29 mouse cellular contexts compared by ENCODE assay signal in genomic region chr4:136713431-136713830, GRCm38 (mm10).
DNase-seq lines count a peak whose midpoint lies in the region; ATAC-seq and TF ChIP-seq lines count a peak whose summit lies in the region.
"Had no signal": no experiment of that assay in that cellular context is flagged by ENCODE, and none has a peak within 500 bp of the region (broad histone marks: within the 10 kb centered on the region; RNA-seq: fewer than 3 reads in every experiment).

No protein-coding gene starts in this region.

- no peak overlapping the region for H3K4me2 ChIP-seq in lung, embryonic 14.5 days
- H3K4me2 ChIP-seq in myocyte (ENCODE audit: low read depth), result no peak overlapping the region
- H3K4me2 ChIP-seq in hindbrain, embryonic 11.5 days (replicated peaks; ENCODE audit: low read depth, low read length), result no peak overlapping the region
- H3K4me2 ChIP-seq: embryonic facial prominence, embryonic 15.5 days; forebrain, embryonic 12.5 days; heart, embryonic 15.5 days; hindbrain, embryonic 13.5 days; limb, embryonic 12.5 days; neural tube, embryonic 15.5 days had no signal

- no peaks in the 10 kb centered on the region for H3K79me2 ChIP-seq in myocyte (ENCODE audit: control insufficient read depth, insufficient read depth)

- H3K27ac ChIP-seq in lung, embryonic 14.5 days (ENCODE audit: low read depth), result no peak overlapping the region
- no peak overlapping the region for H3K27ac ChIP-seq in hindbrain, embryonic 11.5 days (ENCODE audit: low read depth, low read length)
- H3K27ac ChIP-seq: embryonic facial prominence, embryonic 10.5 days; embryonic facial prominence, embryonic 15.5 days; forebrain, embryonic 12.5 days; heart, embryonic 10.5 days; heart, embryonic 15.5 days; hindbrain, embryonic 13.5 days; limb, embryonic 12.5 days; macrophage; neural tube, embryonic 15.5 days had no signal

- no peaks in the 10 kb centered on the region for H3K27me3 ChIP-seq in lung, embryonic 14.5 days (ENCODE audit: insufficient read depth, low read length)
- no peaks in the 10 kb centered on the region for H3K27me3 ChIP-seq in myocyte (ENCODE audit: control insufficient read depth, insufficient read depth, insufficient read length)
- H3K27me3 ChIP-seq in hindbrain, embryonic 11.5 days (ENCODE audit: control insufficient read depth, insufficient read depth, low read length), result no peaks in the 10 kb centered on the region
- H3K27me3 ChIP-seq: embryonic facial prominence, embryonic 15.5 days; forebrain, embryonic 12.5 days; hindbrain, embryonic 13.5 days; limb, embryonic 12.5 days; neural tube, embryonic 15.5 days had no signal

- ATAC-seq in lung, embryonic 14.5 days (ENCODE audit: insufficient read depth), result 0 out of 2 replicates have a peak, but pooled peaks have one; percentile 9
- ATAC-seq in hindbrain, embryonic 11.5 days (ENCODE audit: low FRiP score), result no peak
- ATAC-seq: CD4-positive, CD25-positive, alpha-beta regulatory T cell, adult 4 months; intestine, embryonic 16.5 days had no signal

- H3K4me1 ChIP-seq in lung, embryonic 14.5 days (ENCODE audit: insufficient read depth), result peaks cover 6% of the 10 kb centered on the region; the same call in 1 of the 2 replicates
- H3K4me1 ChIP-seq in hindbrain, embryonic 11.5 days (replicated peaks; ENCODE audit: control insufficient read depth, insufficient read depth, low read length), result no peaks in the 10 kb centered on the region

- no peaks in the 10 kb centered on the region for H3K36me3 ChIP-seq in lung, embryonic 14.5 days (ENCODE audit: insufficient read depth)
- H3K36me3 ChIP-seq in myocyte (ENCODE audit: control insufficient read depth, insufficient read depth), result no peaks in the 10 kb centered on the region
- H3K36me3 ChIP-seq in hindbrain, embryonic 11.5 days (ENCODE audit: control insufficient read depth, insufficient read depth, low read length), result no peaks in the 10 kb centered on the region
- H3K36me3 ChIP-seq: embryonic facial prominence, embryonic 15.5 days; forebrain, embryonic 12.5 days; heart, embryonic 10.5 days; heart, embryonic 15.5 days; hindbrain, embryonic 13.5 days; limb, embryonic 12.5 days; neural tube, embryonic 15.5 days had no signal

- TF ChIP-seq CTCF in lung, embryonic 14.5 days (IDR thresholded peaks at IDR 0.05; ENCODE audit: low read depth), result no peak

- H3K9ac ChIP-seq in lung, embryonic 14.5 days, result no peak overlapping the region
- no peak overlapping the region for H3K9ac ChIP-seq in hindbrain, embryonic 11.5 days (ENCODE audit: low read depth, low read length)
- H3K9ac ChIP-seq: embryonic facial prominence, embryonic 15.5 days; forebrain, embryonic 12.5 days; heart, embryonic 15.5 days; hindbrain, embryonic 13.5 days; limb, embryonic 12.5 days; neural tube, embryonic 15.5 days had no signal

- no peaks in the 10 kb centered on the region for H3K9me3 ChIP-seq in lung, embryonic 14.5 days (ENCODE audit: low read depth, low read length)
- H3K9me3 ChIP-seq in hindbrain, embryonic 11.5 days (ENCODE audit: control insufficient read depth, low read length), result no peaks in the 10 kb centered on the region
- H3K9me3 ChIP-seq: embryonic facial prominence, embryonic 10.5 days; embryonic facial prominence, embryonic 15.5 days; forebrain, embryonic 12.5 days; heart, embryonic 10.5 days; heart, embryonic 15.5 days; hindbrain, embryonic 13.5 days; limb, embryonic 12.5 days; neural tube, embryonic 15.5 days had no signal

- H3ac ChIP-seq in myocyte (ENCODE audit: control insufficient read depth, insufficient read length), result no peak overlapping the region

- DNase-seq in lung, embryonic 14.5 days, result no peak
- no peak for DNase-seq in lung, adult 18-20 months
- DNase-seq in thymus, postnatal 25 days, result peak; percentile 12
- DNase-seq in hindbrain, embryonic 11.5 days (ENCODE audit: low spot score), result no peak
- DNase-seq in heart, adult 11 months, result no peak
- no peak for DNase-seq in urinary bladder, adult 2 months (ENCODE audit: low spot score)
- DNase-seq: adrenal gland, adult 8-10 months; cerebellum, adult 2 months; cerebellum, postnatal 14 days; gastrocnemius, postnatal 10 days; heart, postnatal 36 days; kidney, adult 9 months; kidney, postnatal 10 days; lung, postnatal 10 days; midbrain, embryonic 14.5 days; right cerebral cortex, adult 18-20 months; spleen, adult 18-20 months had no signal

- no peak for TF ChIP-seq POLR2A in myocyte (IDR thresholded peaks at IDR 0.05; ENCODE audit: insufficient read length, low read depth)

- H3K4me3 ChIP-seq in lung, embryonic 14.5 days (ENCODE audit: low read depth, low read length), result no peak overlapping the region
- H3K4me3 ChIP-seq in myocyte, result no peak overlapping the region
- no peak overlapping the region for H3K4me3 ChIP-seq in hindbrain, embryonic 11.5 days (ENCODE audit: low read depth, low read length)
- H3K4me3 ChIP-seq: embryonic facial prominence, embryonic 10.5 days; embryonic facial prominence, embryonic 15.5 days; forebrain, embryonic 12.5 days; heart, embryonic 10.5 days; heart, embryonic 15.5 days; hindbrain, embryonic 13.5 days; limb, embryonic 12.5 days; neural tube, embryonic 15.5 days had no signal

- WGBS in lung, embryonic 14.5 days, result 72% methylated on average over 3 of the region's 3 CpGs
- 71% methylated on average over 3 of the region's 3 CpGs for WGBS in hindbrain, embryonic 11.5 days

TF ChIP-seq in myocyte, 11 proteins besides CTCF, POLR2A, EP300 and RAD21:
- TF ChIP-seq CEBPB (IDR thresholded peaks at IDR 0.05; ENCODE audit: insufficient read depth, poor library complexity, severe bottlenecking) (no peak), TCF12 (IDR thresholded peaks at IDR 0.05; ENCODE audit: insufficient read depth, poor library complexity, severe bottlenecking) (peak; percentile 69), MYOG (IDR thresholded peaks at IDR 0.05; ENCODE audit: control insufficient read depth in 1 of 3, insufficient read depth in 1 of 3, insufficient read length in 2 of 3, low read depth in 2 of 3) (peak in 2 of 3 experiments; percentile 74 to 89), MAX (IDR thresholded peaks at IDR 0.05; ENCODE audit: low read depth) (no peak), POLR2AphosphoS2 (IDR thresholded peaks at IDR 0.05; ENCODE audit: insufficient read length, low read depth) (no peak), REST (IDR thresholded peaks at IDR 0.05; ENCODE audit: insufficient read depth, insufficient read length) (no peak), E2F4 (IDR thresholded peaks at IDR 0.05; ENCODE audit: insufficient read depth) (no peak), SRF (IDR thresholded peaks at IDR 0.05; ENCODE audit: control insufficient read depth, insufficient read length, low read depth) (no peak), MYOD1 (IDR thresholded peaks at IDR 0.05; ENCODE audit: control insufficient read depth in 1 of 3, insufficient read length in 2 of 3, low read depth in 2 of 3) (peak; percentile 93 to 100 (median 95)), TCF3 (IDR thresholded peaks at IDR 0.05; ENCODE audit: insufficient read length, low read depth) (peak; percentile 35), USF1 (IDR thresholded peaks at IDR 0.05; ENCODE audit: low read depth) (no peak)
TF ChIP-seq in myocyte: peak in this region for 4.
